Mouse (Mus musculus): ENCODE data around the gene 1700029I15Rik. TPM values are rescaled to one million over a fixed set of nuclear protein-coding genes. Genes with fewer than 3 reads are reported as not detected.
A peak's percentile ranks its signal among the peaks of the same experiment; 100 is the strongest.

The 1700029I15Rik gene
- polyA plus RNA-seq, 1 experiment from 2014 or later: 0.62 TPM

DNA sequence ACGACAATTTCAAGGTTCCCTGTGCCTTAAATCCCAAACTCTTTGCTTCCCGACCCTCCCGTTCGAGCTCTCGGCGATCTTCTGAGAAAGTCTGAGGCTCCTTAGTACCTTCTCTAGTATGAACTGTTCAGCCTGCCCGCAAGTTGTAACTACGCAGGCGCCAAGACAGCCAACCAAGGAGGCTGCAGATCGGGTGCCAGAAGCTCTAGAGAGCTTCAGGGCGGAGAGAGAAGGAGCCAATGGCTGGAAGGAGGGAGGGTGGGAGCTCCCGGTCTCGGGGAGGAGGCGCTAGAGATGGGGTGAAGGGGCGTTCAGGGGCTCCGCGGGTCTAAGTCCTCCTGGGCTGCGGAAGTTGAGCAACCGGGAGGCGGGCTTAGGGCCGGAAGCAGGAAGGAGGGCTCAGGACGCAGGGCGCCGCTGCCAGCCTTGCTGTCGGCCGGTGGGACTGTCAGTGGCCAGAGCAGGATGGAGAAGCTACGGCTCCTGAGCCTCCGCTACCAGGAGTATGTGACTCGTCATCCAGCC lies 7.2 kb upstream of the 1700029I15Rik start:
- ATAC-seq (ENCODE audit: extremely low read depth, insufficient number of reproducible peaks, low FRiP score, low TSS enrichment): peak; percentile 94
- Histone ChIP-seq H3K4me3 (peak overlapping the region; percentile 75), H3K4me1 (peaks cover 39% of the 10 kb centered on the region), H3K9ac (peak overlapping the region; percentile 88), H3K27me3 (replicated peaks) (peaks cover 38% of the 10 kb centered on the region), H3K27ac (replicated peaks) (peak overlapping the region; percentile 78), H3K9me3 (no peaks in the 10 kb centered on the region), H3K36me3 (peaks cover 33% of the 10 kb centered on the region), H3K4me2 (peak overlapping the region; percentile 86)
- under 1% methylated on average over 29 of the region's 29 CpGs for WGBS

GRCm38 (mm10) chr2:92375788-92376187 lies 6.5 kb upstream of the 1700029I15Rik start:
- no peaks in the 10 kb centered on the region for H3K9me3 ChIP-seq
- H3K27me3 ChIP-seq (replicated peaks): peaks cover 31% of the 10 kb centered on the region
- WGBS: 14% methylated on average over 10 of the region's 10 CpGs
- no peak for ATAC-seq (ENCODE audit: extremely low read depth, insufficient number of reproducible peaks, low FRiP score, low TSS enrichment)
- H3K4me1 ChIP-seq: peaks cover 33% of the 10 kb centered on the region
- peak overlapping the region; percentile 88 for H3K9ac ChIP-seq
- peak overlapping the region; percentile 78 for H3K27ac ChIP-seq (replicated peaks)
- H3K4me3 ChIP-seq: peak overlapping the region; percentile 75
- peak overlapping the region; percentile 86 for H3K4me2 ChIP-seq
- peaks cover 39% of the 10 kb centered on the region for H3K36me3 ChIP-seq

- H3K9ac ChIP-seq: peak overlapping the region; percentile 88
- H3K4me2 ChIP-seq: peak overlapping the region; percentile 86
- peaks cover 44% of the 10 kb centered on the region for H3K36me3 ChIP-seq
- H3K27ac ChIP-seq (replicated peaks): no peak overlapping the region
- H3K27me3 ChIP-seq (replicated peaks): peaks cover 26% of the 10 kb centered on the region
- ATAC-seq (ENCODE audit: extremely low read depth, insufficient number of reproducible peaks, low FRiP score, low TSS enrichment): no peak
- peak overlapping the region; percentile 75 for H3K4me3 ChIP-seq
- 77% methylated on average over 6 of the region's 6 CpGs for WGBS
- H3K9me3 ChIP-seq: no peaks in the 10 kb centered on the region
- H3K4me1 ChIP-seq: peaks cover 27% of the 10 kb centered on the region
Observed at GRCm38 (mm10) chr2:92376300-92376699, 6.0 kb upstream of the 1700029I15Rik start.

- ATAC-seq (ENCODE audit: extremely low read depth, insufficient number of reproducible peaks, low FRiP score, low TSS enrichment): no peak
- peaks cover 54% of the 10 kb centered on the region for H3K36me3 ChIP-seq
- WGBS: 84% methylated on average over 7 of the region's 7 CpGs
- no peak overlapping the region for H3K4me3 ChIP-seq
- no peak overlapping the region for H3K27ac ChIP-seq (replicated peaks)
- peaks cover 16% of the 10 kb centered on the region for H3K27me3 ChIP-seq (replicated peaks)
- no peak overlapping the region for H3K9ac ChIP-seq
- peaks cover 18% of the 10 kb centered on the region for H3K4me1 ChIP-seq
- no peaks in the 10 kb centered on the region for H3K9me3 ChIP-seq
- no peak overlapping the region for H3K4me2 ChIP-seq
Observed at GRCm38 (mm10) chr2:92377320-92377719, 5.0 kb upstream of the 1700029I15Rik start.

- WGBS: 76% methylated on average over 17 of the region's 17 CpGs
- H3K4me2 ChIP-seq: no peak overlapping the region
- peaks cover 68% of the 10 kb centered on the region for H3K36me3 ChIP-seq
- peaks cover 10% of the 10 kb centered on the region for H3K4me1 ChIP-seq
- ATAC-seq (ENCODE audit: extremely low read depth, insufficient number of reproducible peaks, low FRiP score, low TSS enrichment): no peak
- H3K27me3 ChIP-seq (replicated peaks): no peaks in the 10 kb centered on the region
- H3K4me3 ChIP-seq: no peak overlapping the region
- H3K9me3 ChIP-seq: no peaks in the 10 kb centered on the region
- no peak overlapping the region for H3K9ac ChIP-seq
- no peak overlapping the region for H3K27ac ChIP-seq (replicated peaks)
Observed at GRCm38 (mm10) chr2:92379783-92380494, 2.4 kb upstream of the 1700029I15Rik start.

DNA sequence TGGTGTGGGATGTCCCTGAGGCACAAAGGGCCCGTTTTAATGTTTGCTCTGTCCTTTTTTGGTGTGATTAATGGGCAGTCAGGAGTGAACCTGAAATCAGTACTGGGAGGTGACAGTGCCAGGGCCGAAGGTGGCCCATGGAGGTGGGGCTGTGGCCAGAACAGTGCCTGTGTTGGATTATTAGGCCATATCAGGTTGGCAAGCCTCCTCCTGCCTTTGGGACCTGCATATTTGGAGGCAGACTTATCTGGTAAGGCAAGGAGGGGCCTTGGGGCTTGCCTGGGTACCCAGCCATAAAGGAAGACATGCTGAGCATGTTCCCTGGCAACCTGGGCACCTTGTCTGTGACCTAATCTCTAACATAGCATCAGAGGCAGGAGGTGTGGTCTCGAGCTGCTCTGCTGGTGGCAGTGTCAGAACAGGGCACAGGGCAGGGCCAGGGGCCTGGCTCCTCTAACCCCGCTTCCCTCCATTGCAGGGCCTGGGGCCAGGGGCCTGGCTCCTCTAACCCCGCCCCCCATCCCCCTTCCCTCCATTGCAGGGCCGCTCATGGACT lies 1.8 kb upstream of the 1700029I15Rik start:
- Histone ChIP-seq H3K4me1 (peaks cover 10% of the 10 kb centered on the region), H3K4me3 (no peak overlapping the region), H3K4me2 (no peak overlapping the region), H3K27ac (replicated peaks) (no peak overlapping the region), H3K9me3 (no peaks in the 10 kb centered on the region), H3K36me3 (peaks cover 72% of the 10 kb centered on the region), H3K27me3 (replicated peaks) (no peaks in the 10 kb centered on the region), H3K9ac (no peak overlapping the region)
- no peak for ATAC-seq (ENCODE audit: extremely low read depth, insufficient number of reproducible peaks, low FRiP score, low TSS enrichment)
- 77% methylated on average over 6 of the region's 6 CpGs for WGBS

GRCm38 (mm10) chr2:92381161-92381560 lies 1.2 kb upstream of the 1700029I15Rik start:
- Histone ChIP-seq H3K36me3 (peaks cover 78% of the 10 kb centered on the region), H3K4me2 (no peak overlapping the region), H3K9me3 (no peaks in the 10 kb centered on the region), H3K9ac (no peak overlapping the region), H3K4me1 (peaks cover 4% of the 10 kb centered on the region), H3K27me3 (replicated peaks) (no peaks in the 10 kb centered on the region), H3K27ac (replicated peaks) (no peak overlapping the region), H3K4me3 (no peak overlapping the region)
- 74% methylated on average over 5 of the region's 5 CpGs for WGBS
- ATAC-seq (ENCODE audit: extremely low read depth, insufficient number of reproducible peaks, low FRiP score, low TSS enrichment): no peak

DNA sequence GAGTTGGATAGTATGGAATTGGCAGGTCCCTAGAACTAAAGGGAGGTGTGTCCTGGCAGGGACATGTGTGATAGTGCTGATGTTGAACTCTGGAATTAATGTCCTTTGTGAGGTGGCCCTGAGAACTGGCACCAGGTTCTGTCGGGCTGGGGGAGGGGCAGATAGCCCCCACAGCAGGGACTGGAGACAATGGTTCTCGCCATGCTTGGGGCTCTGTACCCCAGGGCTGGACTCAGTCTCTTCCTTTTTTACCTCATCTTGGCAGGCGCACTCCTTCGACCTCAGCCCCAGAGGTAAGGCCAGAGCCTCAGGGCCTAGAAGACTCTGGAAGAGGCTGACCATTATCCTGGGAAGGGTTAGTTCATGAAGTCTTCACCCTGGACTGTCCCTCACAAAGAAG lies 421 bp downstream of the 1700029I15Rik start:
- Histone ChIP-seq H3K36me3 (peaks cover 73% of the 10 kb centered on the region), H3K4me2 (no peak overlapping the region), H3K27me3 (replicated peaks) (peaks cover 13% of the 10 kb centered on the region), H3K9me3 (no peaks in the 10 kb centered on the region), H3K4me3 (no peak overlapping the region), H3K4me1 (no peaks in the 10 kb centered on the region), H3K9ac (no peak overlapping the region), H3K27ac (replicated peaks) (no peak overlapping the region)
- 77% methylated on average over 4 of the region's 4 CpGs for WGBS
- no peak for ATAC-seq (ENCODE audit: extremely low read depth, insufficient number of reproducible peaks, low FRiP score, low TSS enrichment)

DNA sequence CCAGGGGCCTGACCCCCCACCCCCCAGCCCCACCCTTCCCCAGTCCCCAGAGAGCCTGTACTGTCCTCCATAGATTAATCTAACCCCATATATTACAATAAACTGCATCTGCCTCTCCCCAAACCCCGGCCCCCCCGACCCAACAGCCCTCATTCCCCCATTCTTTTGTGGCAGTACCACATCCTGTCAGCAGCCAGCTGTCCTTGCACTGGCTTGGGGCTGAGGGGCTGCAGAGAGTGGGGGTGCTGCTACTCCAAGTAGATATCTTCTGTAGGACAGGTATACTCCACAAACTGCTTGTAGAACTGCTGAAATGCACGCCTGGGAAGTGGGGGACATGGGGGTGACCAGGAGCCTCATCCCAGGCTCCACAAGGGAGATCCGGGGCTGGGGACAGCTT lies 1.8 kb downstream of the 1700029I15Rik start:
- Histone ChIP-seq H3K4me2 (no peak overlapping the region), H3K36me3 (peaks cover 60% of the 10 kb centered on the region), H3K27me3 (replicated peaks) (peaks cover 24% of the 10 kb centered on the region), H3K9me3 (no peaks in the 10 kb centered on the region), H3K27ac (replicated peaks) (no peak overlapping the region), H3K4me1 (peaks cover 12% of the 10 kb centered on the region), H3K4me3 (no peak overlapping the region), H3K9ac (no peak overlapping the region)
- WGBS: 73% methylated on average over 4 of the region's 4 CpGs
- ATAC-seq (ENCODE audit: extremely low read depth, insufficient number of reproducible peaks, low FRiP score, low TSS enrichment): no peak

DNA sequence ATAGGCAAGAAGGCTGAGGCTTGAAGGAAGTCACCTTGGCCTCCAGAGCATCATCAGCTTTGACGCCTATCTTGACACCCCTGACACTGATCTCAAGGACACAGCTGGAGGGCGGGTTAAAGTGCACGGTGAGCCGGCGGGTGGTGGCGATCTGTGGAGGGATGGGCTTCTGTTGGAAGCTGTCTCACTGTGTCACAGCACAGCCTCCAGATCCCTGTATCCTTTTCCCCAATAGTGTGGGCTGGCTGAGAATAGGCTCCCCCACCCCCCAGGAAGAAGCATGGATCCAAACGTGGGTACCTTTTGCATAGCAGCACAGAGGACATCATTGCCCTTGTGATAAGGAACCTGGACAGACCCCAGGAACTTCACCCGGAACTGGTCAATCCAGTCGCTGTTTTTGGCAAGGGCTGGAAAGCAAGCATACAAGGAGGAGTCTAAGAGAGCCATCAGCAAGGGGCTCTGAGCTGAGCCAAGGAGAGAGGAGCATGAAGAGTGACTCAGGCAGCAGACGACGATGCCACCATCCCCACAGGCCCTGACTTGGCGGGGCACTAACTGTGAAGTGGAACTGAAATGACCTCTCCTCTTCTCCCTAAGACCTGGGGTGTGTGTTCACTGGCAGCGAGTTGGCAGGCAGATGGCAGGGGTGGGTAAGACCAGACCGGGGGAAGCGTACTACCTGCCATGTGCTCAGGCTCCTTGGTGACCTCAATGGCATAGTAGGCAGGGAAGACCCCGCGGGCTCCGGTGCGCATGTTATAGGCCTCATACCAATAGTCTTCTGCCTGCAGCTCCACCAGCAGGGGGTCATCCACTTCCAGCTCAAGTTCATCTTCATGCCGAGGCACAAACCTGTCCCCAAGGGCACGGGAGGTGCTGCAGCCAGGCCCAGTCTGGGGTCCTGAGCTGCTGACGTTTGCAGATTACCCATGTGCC lies 3.0 kb downstream of the 1700029I15Rik start:
- Histone ChIP-seq H3K9me3 (no peaks in the 10 kb centered on the region), H3K36me3 (peaks cover 47% of the 10 kb centered on the region)
- 62% methylated on average over 22 of the region's 22 CpGs for WGBS

More for the DNA sequence above, 3.0 kb downstream of the 1700029I15Rik start:
- no peak for ATAC-seq (ENCODE audit: extremely low read depth, insufficient number of reproducible peaks, low FRiP score, low TSS enrichment)
- Histone ChIP-seq H3K4me2 (no peak overlapping the region), H3K9ac (no peak overlapping the region), H3K4me3 (no peak overlapping the region), H3K4me1 (peaks cover 25% of the 10 kb centered on the region), H3K27me3 (replicated peaks) (peaks cover 28% of the 10 kb centered on the region), H3K27ac (replicated peaks) (no peak overlapping the region)
